Mouse (Mus musculus): Measurements from ENCODE around the gene Fggy. TPM values are rescaled to one million over a fixed set of nuclear protein-coding genes. Genes with fewer than 3 reads are reported as not detected.

Fggy gene
- total and polyA plus RNA-seq, 3 experiments: 3.8 to 9.7 (median 7.4) TPM

GRCm38 (mm10) chr4:95709750-95710149 lies 152.4 kb downstream of the Fggy start:
- Histone ChIP-seq H3K27ac (no peak overlapping the region), H3K79me2 (replicated peaks; ENCODE audit: control insufficient read depth, insufficient read depth, low read length) (no peaks in the 10 kb centered on the region), H3K4me1 (ENCODE audit: control insufficient read depth, insufficient read depth, low read length) (no peaks in the 10 kb centered on the region; the same call in 1 of the 2 replicates), H3K27me3 (ENCODE audit: control insufficient read depth, insufficient read depth, low read length) (no peaks in the 10 kb centered on the region), H3K9ac (ENCODE audit: low read depth, low read length) (no peak overlapping the region), H3K36me3 (ENCODE audit: control insufficient read depth, insufficient read depth, low read length) (no peaks in the 10 kb centered on the region), H3K4me3 (no peak overlapping the region)
- DNase-seq: no peak
- intact Hi-C loops (cut with DNase I): no loop called here
- 94% methylated on average over 1 of the region's 1 CpGs for WGBS
- TF ChIP-seq EP300 (IDR thresholded peaks at IDR 0.05; ENCODE audit: insufficient read depth, low read depth, low read length) (no peak), CTCF (IDR thresholded peaks at IDR 0.05) (no peak), POLR2A (IDR thresholded peaks at IDR 0.05; ENCODE audit: insufficient read depth, low read depth, low read length) (no peak)

- intact Hi-C loops (cut with DNase I): no loop called here
- no peaks in the 10 kb centered on the region for H3K36me3 ChIP-seq (ENCODE audit: control insufficient read depth, insufficient read depth, low read length)
- WGBS: 92% methylated on average over 1 of the region's 1 CpGs
These were observed 155.5 kb downstream of the Fggy start for GRCm38 (mm10) chr4:95712802-95713201.

GRCm38 (mm10) chr4:95713271-95713670 lies 156.0 kb downstream of the Fggy start:
- TF ChIP-seq CTCF (IDR thresholded peaks at IDR 0.05): no peak
- TF ChIP-seq POLR2A (IDR thresholded peaks at IDR 0.05; ENCODE audit: insufficient read depth, low read depth, low read length): no peak
- TF ChIP-seq EP300 (IDR thresholded peaks at IDR 0.05; ENCODE audit: insufficient read depth, low read depth, low read length): no peak

More at GRCm38 (mm10) chr4:95712802-95713201, 155.5 kb downstream of the Fggy start:
- no peaks in the 10 kb centered on the region; the same call in 1 of the 2 replicates for H3K4me1 ChIP-seq (ENCODE audit: control insufficient read depth, insufficient read depth, low read length)
- no peaks in the 10 kb centered on the region for H3K27me3 ChIP-seq (ENCODE audit: control insufficient read depth, insufficient read depth, low read length)
- no peaks in the 10 kb centered on the region for H3K79me2 ChIP-seq (replicated peaks; ENCODE audit: control insufficient read depth, insufficient read depth, low read length)
- no peak overlapping the region for H3K27ac ChIP-seq
- no peak for DNase-seq
- TF ChIP-seq POLR2A (IDR thresholded peaks at IDR 0.05; ENCODE audit: insufficient read depth, low read depth, low read length) (no peak), CTCF (IDR thresholded peaks at IDR 0.05) (no peak), EP300 (IDR thresholded peaks at IDR 0.05; ENCODE audit: insufficient read depth, low read depth, low read length) (no peak)
- no peak overlapping the region for H3K4me3 ChIP-seq
- no peak overlapping the region for H3K9ac ChIP-seq (ENCODE audit: low read depth, low read length)

GRCm38 (mm10) chr4:95716137-95716536 lies 158.8 kb downstream of the Fggy start:
- Histone ChIP-seq H3K27ac (no peak overlapping the region), H3K27me3 (ENCODE audit: control insufficient read depth, insufficient read depth, low read length) (no peaks in the 10 kb centered on the region), H3K4me3 (no peak overlapping the region), H3K36me3 (ENCODE audit: control insufficient read depth, insufficient read depth, low read length) (no peaks in the 10 kb centered on the region), H3K4me1 (ENCODE audit: control insufficient read depth, insufficient read depth, low read length) (no peaks in the 10 kb centered on the region; the same call in 1 of the 2 replicates), H3K79me2 (replicated peaks; ENCODE audit: control insufficient read depth, insufficient read depth, low read length) (no peaks in the 10 kb centered on the region), H3K9ac (ENCODE audit: low read depth, low read length) (no peak overlapping the region)
- TF ChIP-seq POLR2A (IDR thresholded peaks at IDR 0.05; ENCODE audit: insufficient read depth, low read depth, low read length): no peak
- TF ChIP-seq EP300 (IDR thresholded peaks at IDR 0.05; ENCODE audit: insufficient read depth, low read depth, low read length): no peak
- no peak for TF ChIP-seq CTCF (IDR thresholded peaks at IDR 0.05)
- no peak for DNase-seq
- WGBS: 71% methylated on average over 3 of the region's 3 CpGs
- intact Hi-C loops (cut with DNase I): no loop called here

More at GRCm38 (mm10) chr4:95713271-95713670, 156.0 kb downstream of the Fggy start:
- Histone ChIP-seq H3K79me2 (replicated peaks; ENCODE audit: control insufficient read depth, insufficient read depth, low read length) (no peaks in the 10 kb centered on the region), H3K4me1 (ENCODE audit: control insufficient read depth, insufficient read depth, low read length) (no peaks in the 10 kb centered on the region; the same call in 1 of the 2 replicates), H3K27me3 (ENCODE audit: control insufficient read depth, insufficient read depth, low read length) (no peaks in the 10 kb centered on the region), H3K36me3 (ENCODE audit: control insufficient read depth, insufficient read depth, low read length) (no peaks in the 10 kb centered on the region), H3K9ac (ENCODE audit: low read depth, low read length) (no peak overlapping the region), H3K27ac (no peak overlapping the region), H3K4me3 (no peak overlapping the region)
- WGBS: 66% methylated on average over 3 of the region's 3 CpGs
- no peak for DNase-seq
- intact Hi-C loops (cut with DNase I): no loop called here

GRCm38 (mm10) chr4:95723615-95724014 lies 166.3 kb downstream of the Fggy start:
- Histone ChIP-seq H3K36me3 (ENCODE audit: control insufficient read depth, insufficient read depth, low read length) (no peaks in the 10 kb centered on the region), H3K27me3 (ENCODE audit: control insufficient read depth, insufficient read depth, low read length) (no peaks in the 10 kb centered on the region), H3K9ac (ENCODE audit: low read depth, low read length) (no peak overlapping the region), H3K27ac (no peak overlapping the region), H3K79me2 (replicated peaks; ENCODE audit: control insufficient read depth, insufficient read depth, low read length) (no peaks in the 10 kb centered on the region), H3K4me1 (ENCODE audit: control insufficient read depth, insufficient read depth, low read length) (no peaks in the 10 kb centered on the region), H3K4me3 (no peak overlapping the region)
- DNase-seq: no peak
- TF ChIP-seq CTCF (IDR thresholded peaks at IDR 0.05): peak; percentile 66
- TF ChIP-seq POLR2A (IDR thresholded peaks at IDR 0.05; ENCODE audit: insufficient read depth, low read depth, low read length): no peak
- intact Hi-C loops (cut with DNase I): loop anchor here (2.0 to 10.0 kb wide), 2 partner anchors 559 to 715 kb away; no protein-coding TSS in a partner anchor

GRCm38 (mm10) chr4:95726361-95726760 lies 169.1 kb downstream of the Fggy start:
- no peak for DNase-seq
- Histone ChIP-seq H3K36me3 (ENCODE audit: control insufficient read depth, insufficient read depth, low read length) (no peaks in the 10 kb centered on the region), H3K27me3 (ENCODE audit: control insufficient read depth, insufficient read depth, low read length) (no peaks in the 10 kb centered on the region), H3K9ac (ENCODE audit: low read depth, low read length) (no peak overlapping the region), H3K79me2 (replicated peaks; ENCODE audit: control insufficient read depth, insufficient read depth, low read length) (no peaks in the 10 kb centered on the region), H3K4me3 (no peak overlapping the region), H3K4me1 (ENCODE audit: control insufficient read depth, insufficient read depth, low read length) (no peaks in the 10 kb centered on the region), H3K27ac (no peak overlapping the region)
- intact Hi-C loops (cut with DNase I): loop anchor here (10.0 kb wide), 1 partner anchor 562 kb away; no protein-coding TSS in a partner anchor
- 92% methylated on average over 2 of the region's 2 CpGs for WGBS
- TF ChIP-seq POLR2A (IDR thresholded peaks at IDR 0.05; ENCODE audit: insufficient read depth, low read depth, low read length) (no peak), EP300 (IDR thresholded peaks at IDR 0.05; ENCODE audit: insufficient read depth, low read depth, low read length) (no peak), CTCF (IDR thresholded peaks at IDR 0.05) (no peak)
